Mouse (Mus musculus) lung, postnatal 0 days (tissue): ENCODE measurements at regions not wholly inside any gene's neighbourhood (a gene's known extent, or its start where the extent isn't known, plus 50 kb on each side); places are given as distances from the start of the nearest gene placed in this dataset.
"Not testable (repeated sequence)": the region's sequence is repeated elsewhere in the genome, so short reads cannot be mapped to it uniquely, and the experiment has no call there.

Source experiments
- ATAC-seq: fragments of 200-750 bp; cut with Nextera tagmentation; 2 replicates; pipeline ENCODE4 v1.8.0; 2017; ENCODE audit warnings: moderate library complexity
- DNase-seq: peaks from one replicate; pipeline ENCODE4 v3.0.0-alpha.2; 2016; ENCODE audit warnings: low spot score
- H3K27ac ChIP-seq: fragments of 300-500 bp; sonication (generic); 2 replicates; pipeline ENCODE4 v1.5.1; 2014; ENCODE audit warnings: antibody characterized with exemption, mild to moderate bottlenecking, low read length, mixed read lengths
- H3K27me3 ChIP-seq: fragments of 300-500 bp; sonication (generic); replicated peaks from 2 replicates; pipeline ENCODE4 v1.6.1; 2014; ENCODE audit warnings: low read length, mixed read lengths; ENCODE audit not compliant: insufficient read depth
- H3K36me3 ChIP-seq: fragments of 300-500 bp; sonication (generic); 2 replicates; pipeline ENCODE4 v1.6.1; 2014; ENCODE audit warnings: low read length, mixed read lengths; ENCODE audit not compliant: insufficient read depth
- H3K4me1 ChIP-seq: fragments of 300-500 bp; sonication (generic); 2 replicates; pipeline ENCODE4 v1.6.1; 2014; ENCODE audit warnings: antibody characterized with exemption, low read depth, low read length, mixed read lengths; ENCODE audit not compliant: insufficient read depth
- H3K4me2 ChIP-seq: fragments of 300-500 bp; sonication (generic); replicated peaks from 2 replicates; pipeline ENCODE4 v1.6.1; 2014; ENCODE audit warnings: low read depth, mild to moderate bottlenecking, low read length, moderate library complexity, mixed read lengths
- H3K4me3 ChIP-seq: fragments of 300-500 bp; sonication (generic); 2 replicates; pipeline ENCODE4 v1.5.1; 2014; ENCODE audit warnings: low read depth, low read length
- H3K9ac ChIP-seq: fragments of 300-500 bp; sonication (generic); replicated peaks from 2 replicates; pipeline ENCODE4 v1.6.1; 2014; ENCODE audit warnings: low read depth, mild to moderate bottlenecking
- H3K9me3 ChIP-seq: fragments of 300-500 bp; sonication (generic); 2 replicates; pipeline ENCODE4 v1.6.1; 2016; ENCODE audit warnings: low read length, mixed read lengths
- CTCF ChIP-seq: IDR thresholded peaks from 2 replicates; pipeline ENCODE4 v1.5.1; 2016; ENCODE audit warnings: antibody characterized with exemption, mild to moderate bottlenecking
- EP300 ChIP-seq: IDR thresholded peaks from 2 replicates; pipeline ENCODE4 v1.6.1; 2016; ENCODE audit warnings: antibody characterized with exemption, mild to moderate bottlenecking, control low read depth
- WGBS: fragments of 180-500 bp; shearing (Covaris S2); extraction: QIAGEN DNeasy Blood & Tissue Kit; methylation state at CpG from one replicate; pipeline ENCODE4 v1.1.7; 2014; 5-methylcytosine and 5-hydroxymethylcytosine counted together

- no peak overlapping the region for H3K4me2 ChIP-seq
- ATAC-seq = no peak
- no peaks in the 10 kb centered on the region for H3K27me3 ChIP-seq
- H3K4me1 ChIP-seq = no peaks in the 10 kb centered on the region
- H3K4me3 ChIP-seq = no peak overlapping the region
- WGBS = 73% methylated on average over 3 of the region's 3 CpGs
- no peaks in the 10 kb centered on the region for H3K9me3 ChIP-seq
- no peak for DNase-seq
- TF ChIP-seq CTCF (no peak), EP300 (no peak)
- no peak overlapping the region for H3K27ac ChIP-seq
- no peak overlapping the region for H3K9ac ChIP-seq
- no peaks in the 10 kb centered on the region for H3K36me3 ChIP-seq
Observed at GRCm38 (mm10) chr17:94656429-94656828, 93.4 kb downstream of the Mettl4 start.

GRCm38 (mm10) chr17:94655473-94655872, 94.3 kb downstream of the Mettl4 start:
- Histone ChIP-seq H3K36me3 (no peaks in the 10 kb centered on the region), H3K27me3 (no peaks in the 10 kb centered on the region), H3K27ac (no peak overlapping the region), H3K4me3 (no peak overlapping the region), H3K9me3 (no peaks in the 10 kb centered on the region), H3K4me1 (no peaks in the 10 kb centered on the region), H3K4me2 (no peak overlapping the region), H3K9ac (no peak overlapping the region)
- 74% methylated on average over 2 of the region's 2 CpGs for whole genome bisulfite sequencing
- DNase-seq (no peak), ATAC-seq (no peak)
- no peak for TF ChIP-seq CTCF
- no peak for TF ChIP-seq EP300

- H3K9me3 ChIP-seq = no peaks in the 10 kb centered on the region
- WGBS = 69% methylated on average over 5 of the region's 5 CpGs
- no peaks in the 10 kb centered on the region for H3K4me1 ChIP-seq
- no peak for DNase-seq
- no peak overlapping the region for H3K9ac ChIP-seq
- TF ChIP-seq EP300 (no peak), CTCF (no peak)
- H3K27me3 ChIP-seq = no peaks in the 10 kb centered on the region
- no peak overlapping the region for H3K27ac ChIP-seq
- H3K4me3 ChIP-seq = no peak overlapping the region
- no peaks in the 10 kb centered on the region for H3K36me3 ChIP-seq
- peak; percentile 33; the same call in 1 of the 2 replicates for ATAC-seq
- H3K4me2 ChIP-seq = no peak overlapping the region
Observed at GRCm38 (mm10) chr17:94654634-94655033, 95.2 kb downstream of the Mettl4 start.

- no peak overlapping the region for H3K27ac ChIP-seq
- H3K4me3 ChIP-seq = no peak overlapping the region
- H3K36me3 ChIP-seq = no peaks in the 10 kb centered on the region
- TF ChIP-seq CTCF (no peak), EP300 (no peak)
- no peak for DNase-seq
- H3K4me1 ChIP-seq = no peaks in the 10 kb centered on the region
- H3K9ac ChIP-seq = no peak overlapping the region
- ATAC-seq = no peak
- no peak overlapping the region for H3K4me2 ChIP-seq
- no peaks in the 10 kb centered on the region for H3K27me3 ChIP-seq
- WGBS = 71% methylated on average over 2 of the region's 2 CpGs
- no peaks in the 10 kb centered on the region for H3K9me3 ChIP-seq
Observed at GRCm38 (mm10) chr17:94652412-94652811, 97.4 kb downstream of the Mettl4 start.

- H3K36me3 ChIP-seq, H3K4me2 ChIP-seq, H3K9ac ChIP-seq, H3K27me3 ChIP-seq, H3K4me3 ChIP-seq, H3K27ac ChIP-seq, H3K9me3 ChIP-seq, ATAC-seq, H3K4me1 ChIP-seq, DNase-seq: not testable (repeated sequence)
- WGBS = 48% methylated on average over 3 of the region's 3 CpGs
Observed at GRCm38 (mm10) chr17:94651517-94651916, 98.3 kb downstream of the Mettl4 start.
